Mouse (Mus musculus): ENCODE data around the gene Nle1. TPM values are rescaled to one million over a fixed set of nuclear protein-coding genes. Genes with fewer than 3 reads are reported as not detected.

Gene Nle1
- polyA plus RNA-seq (2015; fragmentation: Nextera tagmentation; extraction: Ambion mirVana) = 9.1 and 9.2 TPM in 2 replicates

GRCm38 (mm10) chr11:82907651-82908607 is at the start of gene Nle1:
Gene Nle1, minus strand, starts transcription at chr11:82908411.
- Histone ChIP-seq H3K4me1 (ENCODE audit: insufficient read depth) (peaks cover 8% of the 10 kb centered on the region), H3K9me3 (ENCODE audit: low read length) (no peaks in the 10 kb centered on the region), H3K9ac (replicated peaks) (peak within 1 kb of the TSS; percentile 82), H3K36me3 (replicated peaks; ENCODE audit: insufficient read depth, low read length) (peaks cover 15% of the 10 kb centered on the region), H3K4me2 (ENCODE audit: low read depth, low read length) (peak within 1 kb of the TSS; percentile 95), H3K4me3 (ENCODE audit: low read depth, low read length) (peak within 1 kb of the TSS; percentile 86), H3K27ac (ENCODE audit: low read depth) (no peak within 1 kb of the TSS), H3K27me3 (ENCODE audit: insufficient read depth, low read length) (no peaks in the 10 kb centered on the region)
- WGBS (ENCODE audit: insufficient replicate concordance) = 1% methylated on average over 68 of the region's 73 CpGs
- DNase-seq (peak; percentile 94), ATAC-seq (peak; percentile 87)
- TF ChIP-seq CTCF (IDR thresholded peaks at IDR 0.05; ENCODE audit: low read depth) = peak; percentile 97
- TF ChIP-seq EP300 (IDR thresholded peaks at IDR 0.05; ENCODE audit: low read depth) = no peak

GRCm38 (mm10) chr11:82956925-82957324 is 48.7 kb upstream of the Nle1 start:
- ATAC-seq (no peak), DNase-seq (no peak)
- Histone ChIP-seq H3K27me3 (ENCODE audit: insufficient read depth, low read length) (peaks cover 24% of the 10 kb centered on the region), H3K27ac (ENCODE audit: low read depth) (no peak overlapping the region), H3K4me2 (ENCODE audit: low read depth, low read length) (no peak overlapping the region), H3K4me3 (ENCODE audit: low read depth, low read length) (no peak overlapping the region), H3K4me1 (ENCODE audit: insufficient read depth) (peaks cover 9% of the 10 kb centered on the region; the same call in 1 of the 2 replicates), H3K9me3 (ENCODE audit: low read length) (no peaks in the 10 kb centered on the region), H3K36me3 (replicated peaks; ENCODE audit: insufficient read depth, low read length) (no peaks in the 10 kb centered on the region), H3K9ac (replicated peaks) (no peak overlapping the region)
- 56% methylated on average over 10 of the region's 10 CpGs for WGBS (ENCODE audit: insufficient replicate concordance)
- TF ChIP-seq EP300 (IDR thresholded peaks at IDR 0.05; ENCODE audit: low read depth) (no peak), CTCF (IDR thresholded peaks at IDR 0.05; ENCODE audit: low read depth) (no peak)

GRCm38 (mm10) chr11:82954631-82955030 is 46.4 kb upstream of the Nle1 start:
- peaks cover 40% of the 10 kb centered on the region for H3K27me3 ChIP-seq (ENCODE audit: insufficient read depth, low read length)

GRCm38 (mm10) chr11:82952612-82953542 is 44.7 kb upstream of the Nle1 start:
- H3K27ac ChIP-seq (ENCODE audit: low read depth) = peak overlapping the region; percentile 72
- H3K4me3 ChIP-seq (ENCODE audit: low read depth, low read length) = peak overlapping the region; percentile 44
- H3K4me1 ChIP-seq (ENCODE audit: insufficient read depth) = peaks cover 9% of the 10 kb centered on the region; the same call in 1 of the 2 replicates
- ATAC-seq = peak; percentile 70
- peaks cover 40% of the 10 kb centered on the region for H3K27me3 ChIP-seq (ENCODE audit: insufficient read depth, low read length)
- peak overlapping the region; percentile 57 for H3K4me2 ChIP-seq (ENCODE audit: low read depth, low read length)
- peak; percentile 45 for DNase-seq
- H3K9me3 ChIP-seq (ENCODE audit: low read length) = no peaks in the 10 kb centered on the region
- WGBS (ENCODE audit: insufficient replicate concordance) = 23% methylated on average over 9 of the region's 9 CpGs
- no peak for TF ChIP-seq CTCF (IDR thresholded peaks at IDR 0.05; ENCODE audit: low read depth)
- TF ChIP-seq EP300 (IDR thresholded peaks at IDR 0.05; ENCODE audit: low read depth) = no peak
- no peaks in the 10 kb centered on the region for H3K36me3 ChIP-seq (replicated peaks; ENCODE audit: insufficient read depth, low read length)
- peak overlapping the region; percentile 31; the same call in 1 of the 2 replicates for H3K9ac ChIP-seq (replicated peaks)

More at GRCm38 (mm10) chr11:82954631-82955030, 46.4 kb upstream of the Nle1 start:
- H3K9me3 ChIP-seq (ENCODE audit: low read length) = no peaks in the 10 kb centered on the region
- H3K36me3 ChIP-seq (replicated peaks; ENCODE audit: insufficient read depth, low read length) = no peaks in the 10 kb centered on the region
- H3K4me2 ChIP-seq (ENCODE audit: low read depth, low read length) = 0 out of 2 replicates have a peak overlapping the region, but pooled peaks have one; percentile 57
- H3K4me3 ChIP-seq (ENCODE audit: low read depth, low read length) = no peak overlapping the region
- 58% methylated on average over 6 of the region's 6 CpGs for WGBS (ENCODE audit: insufficient replicate concordance)
- DNase-seq (no peak), ATAC-seq (no peak)
- H3K4me1 ChIP-seq (ENCODE audit: insufficient read depth) = peaks cover 9% of the 10 kb centered on the region; the same call in 1 of the 2 replicates
- no peak overlapping the region for H3K27ac ChIP-seq (ENCODE audit: low read depth)
- no peak overlapping the region for H3K9ac ChIP-seq (replicated peaks)
- no peak for TF ChIP-seq EP300 (IDR thresholded peaks at IDR 0.05; ENCODE audit: low read depth)
- TF ChIP-seq CTCF (IDR thresholded peaks at IDR 0.05; ENCODE audit: low read depth) = no peak

- Histone ChIP-seq H3K36me3 (replicated peaks; ENCODE audit: insufficient read depth, low read length) (no peaks in the 10 kb centered on the region), H3K27ac (ENCODE audit: low read depth) (peak overlapping the region; percentile 72), H3K4me1 (ENCODE audit: insufficient read depth) (peaks cover 9% of the 10 kb centered on the region; the same call in 1 of the 2 replicates), H3K9ac (replicated peaks) (peak overlapping the region; percentile 33), H3K9me3 (ENCODE audit: low read length) (no peaks in the 10 kb centered on the region), H3K27me3 (ENCODE audit: insufficient read depth, low read length) (peaks cover 40% of the 10 kb centered on the region), H3K4me3 (ENCODE audit: low read depth, low read length) (peak overlapping the region; percentile 44), H3K4me2 (ENCODE audit: low read depth, low read length) (peak overlapping the region; percentile 57)
- ATAC-seq (peak; percentile 67; the same call in 1 of the 2 replicates), DNase-seq (peak; percentile 38)
- WGBS (ENCODE audit: insufficient replicate concordance) = 4% methylated on average over 28 of the region's 28 CpGs
- no peak for TF ChIP-seq EP300 (IDR thresholded peaks at IDR 0.05; ENCODE audit: low read depth)
- TF ChIP-seq CTCF (IDR thresholded peaks at IDR 0.05; ENCODE audit: low read depth) = no peak
Measured at GRCm38 (mm10) chr11:82951865-82952611, 43.8 kb upstream of the Nle1 start.
